Mouse (Mus musculus) liver, embryonic 13.5 days (tissue): Measurements from ENCODE around the gene Sephs2. TPM values are rescaled to one million over a fixed set of nuclear protein-coding genes. Genes with fewer than 3 reads are reported as not detected.

Experiments
- ATAC-seq: fragments of 200-750 bp; cut with Nextera tagmentation; 2 replicates; pipeline ENCODE4 v1.8.0; 2017; ENCODE audit warnings: low read depth, mild to moderate bottlenecking, moderate number of reproducible peaks, moderate library complexity
- DNase-seq: peaks from one replicate; pipeline ENCODE4 v3.0.0; 2022
- H3K27ac ChIP-seq: fragments of 300-500 bp; sonication (generic); 2 replicates; pipeline ENCODE4 v1.5.1; 2015; ENCODE audit warnings: moderate library complexity, mild to moderate bottlenecking, inconsistent platforms
- H3K27me3 ChIP-seq: fragments of 300-500 bp; sonication (generic); 2 replicates; pipeline ENCODE4 v1.6.1; 2015; ENCODE audit warnings: mild to moderate bottlenecking, inconsistent platforms
- H3K36me3 ChIP-seq: fragments of 300-500 bp; sonication (generic); 2 replicates; pipeline ENCODE4 v1.6.1; 2015; ENCODE audit warnings: mild to moderate bottlenecking, inconsistent platforms
- H3K4me1 ChIP-seq: fragments of 300-500 bp; sonication (generic); replicated peaks from 2 replicates; pipeline ENCODE4 v1.6.1; 2015; ENCODE audit warnings: inconsistent platforms
- H3K4me2 ChIP-seq: fragments of 300-500 bp; sonication (generic); 2 replicates; pipeline ENCODE4 v1.6.1; 2015; ENCODE audit warnings: inconsistent platforms, mild to moderate bottlenecking, moderate library complexity
- H3K4me3 ChIP-seq: fragments of 300-500 bp; sonication (generic); replicated peaks from 2 replicates; pipeline ENCODE4 v1.5.1; 2015; ENCODE audit warnings: mild to moderate bottlenecking, inconsistent platforms
- H3K9ac ChIP-seq: fragments of 300-500 bp; sonication (generic); 2 replicates; pipeline ENCODE4 v1.6.1; 2015; ENCODE audit warnings: mild to moderate bottlenecking, inconsistent platforms
- H3K9me3 ChIP-seq: fragments of 300-500 bp; sonication (generic); replicated peaks from 2 replicates; pipeline ENCODE4 v1.6.1; 2016; ENCODE audit warnings: inconsistent platforms
- WGBS: fragments of 180-500 bp; shearing (Covaris S2); methylation state at CpG from one replicate; pipeline ENCODE4 v1.1.7; 2015; ENCODE audit not compliant: insufficient replicate concordance; 5-methylcytosine and 5-hydroxymethylcytosine counted together
- polyA plus RNA-seq: library from polyadenylated mRNA; unstranded; fragments of >200 nt; fragmentation: Nextera tagmentation; extraction: Ambion mirVana; gene quantifications from 2 replicates; pipeline ENCODE4 v1.2.1, GENCODE M21; 2015

Sephs2 gene
- polyA plus RNA-seq = 138 and 169 TPM in 2 replicates

DNA sequence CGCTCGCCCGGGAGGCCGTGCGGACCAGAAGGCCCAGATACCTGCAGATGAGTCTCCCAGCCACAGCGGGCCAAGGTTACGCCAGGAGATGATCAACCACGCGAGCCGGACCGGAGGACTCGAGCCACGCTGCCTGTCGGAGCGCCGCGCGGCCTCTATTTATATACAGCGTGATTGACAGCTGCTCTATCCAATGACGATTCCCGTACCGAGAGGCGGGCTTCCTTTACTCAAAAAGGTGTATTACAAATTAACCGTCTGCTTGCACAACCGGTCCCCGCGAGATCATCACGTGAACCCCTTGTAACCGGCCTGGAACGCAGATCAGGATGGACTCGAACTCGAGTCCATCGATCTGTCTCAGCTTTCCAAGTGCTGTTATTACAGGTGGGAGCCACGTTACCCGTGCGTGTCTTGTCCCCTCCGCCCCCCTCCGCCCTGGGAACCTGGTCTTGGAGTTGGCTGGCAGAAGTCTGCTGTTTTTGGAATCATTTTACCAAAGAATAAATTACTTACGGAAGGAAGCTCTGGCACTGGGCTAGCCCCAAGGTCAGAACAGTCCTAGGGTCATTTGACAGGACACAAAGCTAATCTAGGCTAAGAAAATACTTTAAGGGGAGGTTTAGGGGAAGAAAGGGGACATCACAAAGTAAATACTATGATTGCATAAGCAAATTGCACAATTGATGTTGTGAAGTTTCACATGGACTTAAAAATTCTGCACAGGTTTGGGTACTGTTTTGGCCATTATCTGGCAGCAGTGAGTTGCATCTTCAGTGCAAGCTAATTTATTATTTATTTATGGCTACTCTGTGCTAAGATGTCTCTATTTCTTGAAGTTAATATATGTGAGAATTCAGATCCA lies at the start of gene Sephs2:
TSS of gene Sephs2 (minus strand) at position 131 of the 865 bp plus-strand sequence.
- Histone ChIP-seq H3K27me3 (no peaks in the 10 kb centered on the region), H3K9me3 (no peaks in the 10 kb centered on the region), H3K9ac (peak within 1 kb of the TSS; percentile 96), H3K4me2 (peak within 1 kb of the TSS; percentile 85), H3K4me3 (peak within 1 kb of the TSS; percentile 90), H3K36me3 (peaks cover 33% of the 10 kb centered on the region), H3K27ac (peak within 1 kb of the TSS; percentile 88), H3K4me1 (peaks cover 64% of the 10 kb centered on the region)
- 2% methylated on average over 39 of the region's 39 CpGs for WGBS
- peak; percentile 91 for DNase-seq
- peak; percentile 84 for ATAC-seq

DNA sequence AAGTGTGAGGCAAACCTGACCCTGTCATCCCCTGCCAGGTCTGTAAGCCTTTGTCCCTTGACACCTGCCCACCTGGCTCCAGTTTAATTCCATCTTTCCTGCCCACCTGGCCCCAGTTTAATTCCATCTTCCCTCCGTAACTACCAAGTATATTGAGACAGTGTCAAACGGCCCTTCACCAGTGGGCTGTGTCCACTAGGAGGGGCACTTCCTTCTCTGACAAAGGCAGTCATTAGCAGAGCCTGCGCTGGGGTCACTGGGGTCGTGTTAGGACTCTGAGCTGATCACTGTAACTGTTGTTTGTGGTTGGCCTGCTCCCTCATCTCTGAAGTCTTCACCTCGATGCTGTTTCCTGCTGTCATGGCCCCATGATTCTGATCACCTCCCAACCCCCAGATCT lies 48.2 kb upstream of the Sephs2 start:
- no peak overlapping the region for H3K9ac ChIP-seq
- H3K4me2 ChIP-seq = no peak overlapping the region
- H3K27me3 ChIP-seq = no peaks in the 10 kb centered on the region
- 37% methylated on average over 5 of the region's 5 CpGs for WGBS
- ATAC-seq (no peak), DNase-seq (no peak)
- no peak overlapping the region for H3K4me3 ChIP-seq
- H3K9me3 ChIP-seq = no peaks in the 10 kb centered on the region
- no peaks in the 10 kb centered on the region for H3K4me1 ChIP-seq
- H3K27ac ChIP-seq = no peak overlapping the region
- H3K36me3 ChIP-seq = no peaks in the 10 kb centered on the region

DNA sequence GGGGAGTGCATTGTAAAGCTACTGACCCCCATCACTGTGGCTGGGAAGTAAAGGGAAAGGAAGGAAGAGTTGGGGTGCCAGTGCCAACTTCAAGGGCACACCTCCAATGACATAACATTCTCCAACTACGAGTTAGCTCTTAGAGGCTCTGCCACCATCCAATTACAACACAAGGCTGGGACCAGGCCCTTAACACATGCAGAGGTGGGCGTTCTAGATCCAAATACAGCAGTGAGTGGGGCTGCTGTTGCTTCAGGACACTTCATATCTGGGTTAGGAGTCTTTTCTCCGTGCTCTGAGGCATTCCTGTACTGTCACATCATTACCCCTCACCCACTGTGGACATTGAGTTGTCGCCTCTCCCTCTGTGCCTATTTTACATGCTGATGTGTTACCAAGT lies 47.3 kb upstream of the Sephs2 start:
- H3K27ac ChIP-seq = no peak overlapping the region
- H3K4me3 ChIP-seq = no peak overlapping the region
- 47% methylated on average over 4 of the region's 4 CpGs for WGBS
- DNase-seq (no peak), ATAC-seq (no peak)
- H3K36me3 ChIP-seq = no peaks in the 10 kb centered on the region
- H3K9ac ChIP-seq = no peak overlapping the region
- H3K4me2 ChIP-seq = no peak overlapping the region
- no peaks in the 10 kb centered on the region for H3K4me1 ChIP-seq
- no peaks in the 10 kb centered on the region for H3K9me3 ChIP-seq
- no peaks in the 10 kb centered on the region for H3K27me3 ChIP-seq

DNA sequence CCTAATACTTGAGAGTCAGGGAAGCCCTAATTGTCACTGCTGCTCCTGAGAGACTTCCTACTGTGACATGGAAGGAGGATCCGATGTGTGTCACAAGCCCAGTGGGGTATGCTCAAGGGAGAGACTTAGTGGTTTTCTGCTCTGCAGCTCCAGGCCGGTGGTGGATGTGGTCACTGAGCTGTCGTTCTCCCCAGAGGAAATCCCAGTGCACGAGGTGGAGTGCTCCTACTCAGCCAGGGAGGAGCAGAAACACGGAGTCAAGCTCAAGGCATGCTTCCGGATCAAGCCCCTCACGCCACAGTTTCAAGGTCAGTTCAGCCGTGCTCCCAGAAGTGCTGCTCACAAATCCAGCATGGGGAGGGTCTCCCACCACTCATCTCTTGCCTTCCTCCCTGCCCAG lies 40.1 kb upstream of the Sephs2 start:
- Histone ChIP-seq H3K4me1 (no peaks in the 10 kb centered on the region), H3K9me3 (no peaks in the 10 kb centered on the region), H3K27me3 (no peaks in the 10 kb centered on the region), H3K27ac (no peak overlapping the region), H3K4me2 (no peak overlapping the region), H3K9ac (no peak overlapping the region), H3K4me3 (no peak overlapping the region), H3K36me3 (no peaks in the 10 kb centered on the region)
- DNase-seq (no peak), ATAC-seq (no peak)
- WGBS = 41% methylated on average over 8 of the region's 8 CpGs

DNA sequence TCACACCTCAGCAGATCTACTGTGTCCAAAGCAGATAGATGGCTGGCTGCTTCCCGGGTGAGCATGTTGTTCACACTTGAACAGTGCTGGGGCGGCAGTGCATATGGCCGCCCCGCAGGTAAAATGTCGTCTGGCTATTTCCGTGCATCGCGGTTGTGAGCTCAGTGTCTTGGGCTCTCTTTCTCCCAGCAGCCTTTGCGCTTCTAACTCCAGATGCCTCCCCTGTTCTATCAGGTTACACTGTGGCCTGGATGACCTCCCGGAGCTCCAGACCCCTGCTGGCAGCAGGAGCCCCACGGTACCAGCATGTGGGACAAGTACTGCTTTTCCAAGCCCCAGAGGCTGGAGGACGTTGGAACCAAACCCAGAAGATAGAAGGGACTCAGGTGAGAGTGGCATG lies 36.1 kb upstream of the Sephs2 start:
- H3K9ac ChIP-seq = no peak overlapping the region; the same call in 1 of the 2 replicates
- no peaks in the 10 kb centered on the region for H3K9me3 ChIP-seq
- no peaks in the 10 kb centered on the region for H3K4me1 ChIP-seq
- no peak overlapping the region for H3K27ac ChIP-seq
- DNase-seq = no peak
- H3K4me2 ChIP-seq = no peak overlapping the region
- no peaks in the 10 kb centered on the region for H3K27me3 ChIP-seq
- no peak overlapping the region for H3K4me3 ChIP-seq
- 77% methylated on average over 12 of the region's 12 CpGs for whole genome bisulfite sequencing
- no peak for ATAC-seq
- no peaks in the 10 kb centered on the region for H3K36me3 ChIP-seq

DNA sequence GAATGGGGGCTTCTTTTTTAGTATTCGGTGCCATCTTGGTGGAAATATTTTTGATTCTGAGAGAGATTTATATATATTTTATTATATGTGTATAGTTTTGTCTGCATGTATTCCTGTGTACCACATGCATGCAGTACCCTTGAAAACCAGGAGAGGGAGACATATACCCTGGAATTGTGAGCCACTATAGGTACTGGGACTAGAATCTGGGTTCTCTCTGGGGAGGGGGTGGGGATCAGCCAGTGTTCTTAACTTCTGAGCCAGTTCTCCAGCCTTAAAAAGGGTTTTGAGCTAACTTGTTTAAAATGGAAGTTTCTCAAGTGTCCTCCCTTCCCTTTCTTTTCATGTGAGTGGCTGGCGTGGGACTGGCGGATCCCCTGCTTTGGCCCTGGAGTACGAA lies 35.0 kb upstream of the Sephs2 start:
- Histone ChIP-seq H3K9ac (no peak overlapping the region), H3K4me2 (no peak overlapping the region), H3K27ac (no peak overlapping the region), H3K4me3 (no peak overlapping the region), H3K4me1 (no peaks in the 10 kb centered on the region), H3K9me3 (no peaks in the 10 kb centered on the region), H3K27me3 (no peaks in the 10 kb centered on the region), H3K36me3 (no peaks in the 10 kb centered on the region)
- ATAC-seq (no peak), DNase-seq (peak; percentile 34)
- 68% methylated on average over 4 of the region's 4 CpGs for WGBS

DNA sequence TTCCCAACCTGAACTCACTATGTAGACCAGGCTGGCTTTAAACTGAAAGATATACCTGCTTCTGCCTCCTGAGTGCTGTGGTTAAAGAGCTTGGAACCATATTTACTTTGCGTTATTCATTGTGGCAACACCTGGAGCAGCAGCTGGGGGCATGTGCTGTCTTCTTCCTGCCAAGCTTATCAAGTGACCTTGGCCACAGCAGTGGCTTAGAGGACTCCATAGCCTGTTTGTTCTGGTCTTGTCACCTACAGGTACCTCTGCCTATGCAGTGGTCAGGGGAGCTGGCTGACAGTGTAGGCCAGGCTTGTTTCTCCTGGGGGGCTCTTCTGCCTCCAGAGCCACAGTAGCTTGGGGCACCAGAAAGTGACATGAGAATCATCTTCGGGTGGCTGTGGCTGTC lies 34.6 kb upstream of the Sephs2 start:
- DNase-seq = no peak
- no peak overlapping the region for H3K4me2 ChIP-seq
- H3K36me3 ChIP-seq = no peaks in the 10 kb centered on the region
- no peaks in the 10 kb centered on the region for H3K4me1 ChIP-seq
- no peak overlapping the region for H3K4me3 ChIP-seq
- H3K27me3 ChIP-seq = no peaks in the 10 kb centered on the region
- H3K9ac ChIP-seq = no peak overlapping the region
- WGBS = 71% methylated on average over 2 of the region's 2 CpGs
- H3K9me3 ChIP-seq = no peaks in the 10 kb centered on the region
- no peak overlapping the region for H3K27ac ChIP-seq
- peak; percentile 48; the same call in 1 of the 2 replicates for ATAC-seq

DNA sequence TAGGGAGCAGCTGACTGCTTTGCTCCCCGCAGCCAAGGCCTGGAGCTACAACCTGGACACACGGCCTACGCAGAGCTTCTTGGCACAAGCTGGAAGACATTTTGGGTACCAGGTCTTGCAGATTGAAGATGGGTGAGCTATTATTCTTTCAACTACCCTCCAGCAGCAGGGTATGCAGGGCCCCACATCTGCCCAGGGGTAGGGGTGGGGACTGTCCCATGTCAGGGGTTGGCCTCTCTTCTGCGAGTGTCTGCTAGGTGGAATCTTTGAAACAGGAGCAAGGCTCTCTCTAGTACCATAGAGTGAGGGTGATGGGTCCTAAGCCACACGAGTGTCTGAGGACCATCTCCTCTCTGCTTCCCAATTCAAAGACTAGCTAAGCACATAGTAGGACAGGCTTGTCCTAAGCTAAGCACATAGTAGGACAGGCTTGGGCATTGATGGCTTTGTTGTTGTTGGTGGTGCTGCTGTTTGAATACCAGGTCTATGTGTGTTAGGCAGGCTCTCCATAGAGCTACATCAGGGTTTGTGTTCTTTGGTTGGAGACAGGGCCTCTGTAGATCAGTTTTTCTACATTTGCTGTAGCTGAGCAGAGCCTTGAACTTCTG lies 23.8 kb upstream of the Sephs2 start:
- Histone ChIP-seq H3K27ac (no peak overlapping the region), H3K4me1 (peaks cover 13% of the 10 kb centered on the region), H3K4me2 (0 out of 2 replicates have a peak overlapping the region, but pooled peaks have one; percentile 1), H3K36me3 (no peaks in the 10 kb centered on the region), H3K27me3 (no peaks in the 10 kb centered on the region), H3K9me3 (no peaks in the 10 kb centered on the region), H3K9ac (no peak overlapping the region), H3K4me3 (0 out of 2 replicates have a peak overlapping the region, but pooled peaks have one; percentile 4)
- WGBS = 66% methylated on average over 5 of the region's 5 CpGs
- ATAC-seq (no peak), DNase-seq (no peak)

DNA sequence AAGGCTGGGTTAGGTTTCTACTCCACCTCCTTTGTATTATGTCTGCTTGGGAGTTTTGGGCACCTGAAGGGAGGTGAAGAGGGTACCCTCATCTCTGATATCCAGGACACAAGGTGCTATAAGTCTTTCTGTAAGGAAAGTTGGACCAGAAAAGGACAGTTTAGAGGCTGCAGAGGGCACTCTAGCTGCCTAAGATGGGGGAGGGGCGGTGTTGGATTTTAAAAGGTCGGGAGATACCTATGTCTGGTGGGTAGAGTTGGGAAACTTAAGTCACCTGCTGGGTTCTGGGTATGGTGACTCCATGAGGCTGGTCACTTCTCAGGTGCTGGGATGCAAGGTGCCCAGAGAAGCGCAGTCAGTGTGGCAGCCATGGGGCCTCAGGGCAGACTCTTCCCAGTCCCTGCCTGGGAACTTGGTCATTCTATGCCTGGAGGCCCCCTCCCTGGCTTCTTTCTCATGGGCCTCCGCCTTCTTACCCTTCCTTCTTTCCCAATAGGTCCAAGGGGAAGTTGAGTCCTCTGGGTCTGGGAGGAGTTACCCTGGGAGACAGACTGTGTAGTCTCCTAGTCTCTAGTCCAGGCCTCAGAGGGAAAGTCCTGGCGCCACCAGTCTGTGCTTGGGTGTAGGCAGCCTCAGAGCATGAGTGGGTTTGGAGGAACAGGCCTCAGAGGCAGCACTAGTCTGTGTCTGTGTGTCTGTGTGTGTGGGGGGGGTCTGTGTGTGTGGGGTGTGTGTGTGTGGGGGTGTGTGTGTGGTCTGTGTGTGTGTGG lies 23.1 kb upstream of the Sephs2 start:
- 53% methylated on average over 5 of the region's 5 CpGs for WGBS
- H3K4me3 ChIP-seq = peak overlapping the region; percentile 25
- H3K27me3 ChIP-seq = no peaks in the 10 kb centered on the region
- H3K9ac ChIP-seq = 0 out of 2 replicates have a peak overlapping the region, but pooled peaks have one; percentile 33
- no peak for DNase-seq
- 0 out of 2 replicates have a peak, but pooled peaks have one; percentile 39 for ATAC-seq
- peak overlapping the region; percentile 19; the same call in 1 of the 2 replicates for H3K27ac ChIP-seq
- no peaks in the 10 kb centered on the region for H3K36me3 ChIP-seq
- peaks cover 13% of the 10 kb centered on the region for H3K4me1 ChIP-seq
- peak overlapping the region; percentile 42 for H3K4me2 ChIP-seq
- no peaks in the 10 kb centered on the region for H3K9me3 ChIP-seq

DNA sequence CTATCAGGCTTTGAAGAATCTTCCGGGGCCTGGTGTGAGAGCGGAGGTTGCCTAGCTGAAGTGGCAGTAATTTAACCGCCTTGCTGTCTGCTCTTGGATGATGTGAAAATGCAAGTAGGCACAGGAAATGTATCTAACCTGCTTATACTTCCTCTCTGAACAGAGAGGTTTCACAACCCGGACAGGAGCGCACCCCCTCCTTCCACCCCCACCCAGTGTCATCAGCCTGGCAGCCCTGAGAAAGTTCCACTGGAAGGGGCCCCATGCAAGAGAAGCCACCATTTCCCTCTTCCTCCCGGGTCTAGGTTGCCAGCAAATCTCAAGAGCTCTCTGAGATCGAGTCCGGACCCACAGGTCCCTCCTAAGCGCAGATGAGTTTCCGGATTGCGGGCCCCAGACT lies 22.2 kb upstream of the Sephs2 start, which contains the start of gene Itgal:
TSS of gene Itgal (plus strand) at position 163 of the 400 bp plus-strand sequence.
- Histone ChIP-seq H3K4me2 (peak within 1 kb of the TSS; percentile 42), H3K9ac (0 out of 2 replicates have a peak within 1 kb of the TSS, but pooled peaks have one; percentile 33), H3K36me3 (no peaks in the 10 kb centered on the region), H3K4me1 (peaks cover 13% of the 10 kb centered on the region), H3K9me3 (no peaks in the 10 kb centered on the region), H3K27me3 (no peaks in the 10 kb centered on the region), H3K4me3 (peak within 1 kb of the TSS; percentile 25), H3K27ac (peak within 1 kb of the TSS; percentile 19; the same call in 1 of the 2 replicates)
- WGBS = 29% methylated on average over 11 of the region's 11 CpGs
- no peak for ATAC-seq
- no peak for DNase-seq

DNA sequence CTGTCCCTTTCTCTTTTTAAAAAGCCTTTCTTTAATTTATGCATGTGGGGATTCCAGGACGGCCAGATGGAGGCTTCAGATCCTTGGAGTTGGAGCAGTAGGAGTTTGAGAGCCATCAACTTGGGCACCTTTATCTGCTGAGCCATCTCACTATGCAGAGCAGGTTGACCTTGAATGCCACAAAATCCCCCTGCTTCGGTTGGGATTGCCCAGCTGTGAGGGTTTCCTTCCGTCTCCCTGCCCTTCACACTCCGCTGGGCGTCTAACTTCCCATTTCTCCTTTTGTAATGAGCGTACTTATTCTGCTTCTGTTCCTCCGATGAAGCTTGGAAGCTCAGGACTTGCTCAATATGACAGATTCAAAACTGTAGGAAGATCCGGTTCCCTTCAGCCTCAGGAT lies 16.3 kb upstream of the Sephs2 start:
- H3K4me1 ChIP-seq = peaks cover 12% of the 10 kb centered on the region
- 24% methylated on average over 8 of the region's 8 CpGs for WGBS
- no peak overlapping the region for H3K4me2 ChIP-seq
- H3K9me3 ChIP-seq = no peaks in the 10 kb centered on the region
- ATAC-seq = no peak
- H3K27ac ChIP-seq = no peak overlapping the region
- H3K27me3 ChIP-seq = no peaks in the 10 kb centered on the region
- no peak overlapping the region for H3K4me3 ChIP-seq
- DNase-seq = no peak
- H3K36me3 ChIP-seq = no peaks in the 10 kb centered on the region
- H3K9ac ChIP-seq = no peak overlapping the region
